Mouse (Mus musculus) hindbrain, embryonic 11.5 days (tissue): ENCODE measurements around the gene Nfatc2ip. TPM values are rescaled to one million over a fixed set of nuclear protein-coding genes. Genes with fewer than 3 reads are reported as not detected.
A peak's percentile ranks its signal among the peaks of the same experiment; 100 is the strongest.
"Not testable (repeated sequence)": the region's sequence is repeated elsewhere in the genome, so short reads cannot be mapped to it uniquely, and the experiment has no call there.

Experiments used
- ATAC-seq: fragments of 200-750 bp; cut with Nextera tagmentation; 2 replicates; pipeline ENCODE4 v1.8.0; 2017; ENCODE audit warnings: mild to moderate bottlenecking, moderate TSS enrichment, moderate library complexity; ENCODE audit not compliant: low FRiP score
- DNase-seq: peaks from one replicate; pipeline ENCODE4 v3.0.0-alpha.2; 2015; ENCODE audit warnings: low spot score
- H3K27ac ChIP-seq: fragments of 300-500 bp; sonication (generic); 2 replicates; pipeline ENCODE4 v1.5.1; 2014; ENCODE audit warnings: mild to moderate bottlenecking, low read depth, low read length
- H3K27me3 ChIP-seq: fragments of 300-500 bp; sonication (generic); 2 replicates; pipeline ENCODE4 v1.6.1; 2014; ENCODE audit warnings: mild to moderate bottlenecking, low read length, moderate library complexity, mixed read lengths; ENCODE audit not compliant: control insufficient read depth, insufficient read depth
- H3K36me3 ChIP-seq: fragments of 300-500 bp; sonication (generic); 2 replicates; pipeline ENCODE4 v1.6.1; 2014; ENCODE audit warnings: mild to moderate bottlenecking, low read length, moderate library complexity, mixed read lengths; ENCODE audit not compliant: control insufficient read depth, insufficient read depth
- H3K4me1 ChIP-seq: fragments of 300-500 bp; sonication (generic); replicated peaks from 2 replicates; pipeline ENCODE4 v1.6.1; 2014; ENCODE audit warnings: low read length, mixed read lengths; ENCODE audit not compliant: control insufficient read depth, insufficient read depth
- H3K4me2 ChIP-seq: fragments of 300-500 bp; sonication (generic); replicated peaks from 2 replicates; pipeline ENCODE4 v1.6.1; 2014; ENCODE audit warnings: mild to moderate bottlenecking, low read depth, low read length
- H3K4me3 ChIP-seq: fragments of 300-500 bp; sonication (generic); 2 replicates; pipeline ENCODE4 v1.5.1; 2014; ENCODE audit warnings: low read depth, low read length
- H3K9ac ChIP-seq: fragments of 300-500 bp; sonication (generic); 2 replicates; pipeline ENCODE4 v1.6.1; 2014; ENCODE audit warnings: low read depth, low read length
- H3K9me3 ChIP-seq: fragments of 300-500 bp; sonication (generic); 2 replicates; pipeline ENCODE4 v1.6.1; 2016; ENCODE audit warnings: low read length; ENCODE audit not compliant: control insufficient read depth
- WGBS: fragments of 180-500 bp; shearing (Covaris S2); extraction: QIAGEN DNeasy Blood & Tissue Kit; methylation state at CpG from one replicate; pipeline ENCODE4 v1.1.7; 2014; 5-methylcytosine and 5-hydroxymethylcytosine counted together
- polyA plus RNA-seq: library from polyadenylated mRNA; unstranded; fragments of >200 nt; fragmentation: Nextera tagmentation; extraction: Ambion mirVana; gene quantifications from 2 replicates; pipeline ENCODE4 v1.2.1, GENCODE M21; 2014

Nfatc2ip gene
- polyA plus RNA-seq, 1 experiment from 2014 or later = 5.2 TPM

- no peak overlapping the region for H3K27ac ChIP-seq
- WGBS = 81% methylated on average over 4 of the region's 4 CpGs
- ATAC-seq (no peak), DNase-seq (no peak)
- no peaks in the 10 kb centered on the region for H3K4me1 ChIP-seq
- H3K36me3 ChIP-seq = no peaks in the 10 kb centered on the region
- H3K9me3 ChIP-seq = no peaks in the 10 kb centered on the region
- no peak overlapping the region for H3K9ac ChIP-seq
- no peaks in the 10 kb centered on the region for H3K27me3 ChIP-seq
- H3K4me2 ChIP-seq = no peak overlapping the region
- no peak overlapping the region for H3K4me3 ChIP-seq
These were observed 21.1 kb upstream of the Nfatc2ip start for GRCm38 (mm10) chr7:126417606-126418005.

GRCm38 (mm10) chr7:126417045-126417444 lies 20.5 kb upstream of the Nfatc2ip start:
- H3K4me3 ChIP-seq = no peak overlapping the region
- 21% methylated on average over 8 of the region's 8 CpGs for whole genome bisulfite sequencing
- no peak for ATAC-seq
- H3K27me3 ChIP-seq = no peaks in the 10 kb centered on the region
- no peak for DNase-seq
- H3K36me3 ChIP-seq = no peaks in the 10 kb centered on the region
- H3K9ac ChIP-seq = no peak overlapping the region
- no peak overlapping the region for H3K27ac ChIP-seq
- no peaks in the 10 kb centered on the region for H3K4me1 ChIP-seq
- no peak overlapping the region for H3K4me2 ChIP-seq
- no peaks in the 10 kb centered on the region for H3K9me3 ChIP-seq

- Histone ChIP-seq H3K4me2 (no peak overlapping the region), H3K4me1 (no peaks in the 10 kb centered on the region), H3K4me3 (no peak overlapping the region), H3K36me3 (no peaks in the 10 kb centered on the region), H3K9me3 (no peaks in the 10 kb centered on the region), H3K9ac (no peak overlapping the region), H3K27me3 (no peaks in the 10 kb centered on the region), H3K27ac (no peak overlapping the region)
- DNase-seq = no peak
- ATAC-seq = no peak
- WGBS = 50% methylated on average over 2 of the region's 2 CpGs
These were observed 20.1 kb upstream of the Nfatc2ip start for GRCm38 (mm10) chr7:126416615-126417014.

- DNase-seq (no peak), ATAC-seq (no peak)
- Histone ChIP-seq H3K4me3 (no peak within 1 kb of the TSS), H3K4me2 (no peak within 1 kb of the TSS), H3K27me3 (no peaks in the 10 kb centered on the region), H3K9me3 (no peaks in the 10 kb centered on the region), H3K36me3 (no peaks in the 10 kb centered on the region), H3K9ac (no peak within 1 kb of the TSS), H3K4me1 (no peaks in the 10 kb centered on the region), H3K27ac (no peak within 1 kb of the TSS)
- 90% methylated on average over 6 of the region's 6 CpGs for WGBS
These were observed 18.2 kb upstream of the Nfatc2ip start, which contains the start of gene Cd19 for GRCm38 (mm10) chr7:126414725-126415124. Gene Cd19 (minus strand): TSS chr7:126414889.

GRCm38 (mm10) chr7:126411061-126411460 lies 14.5 kb upstream of the Nfatc2ip start:
- Histone ChIP-seq H3K27ac (no peak overlapping the region), H3K4me3 (no peak overlapping the region), H3K9ac (no peak overlapping the region), H3K9me3 (no peaks in the 10 kb centered on the region), H3K4me2 (no peak overlapping the region), H3K27me3 (no peaks in the 10 kb centered on the region), H3K36me3 (no peaks in the 10 kb centered on the region), H3K4me1 (no peaks in the 10 kb centered on the region)
- ATAC-seq (no peak), DNase-seq (no peak)
- 94% methylated on average over 4 of the region's 4 CpGs for WGBS

GRCm38 (mm10) chr7:126408686-126409085 lies 12.1 kb upstream of the Nfatc2ip start:
- Histone ChIP-seq H3K27ac (no peak overlapping the region), H3K4me3 (no peak overlapping the region), H3K9me3 (no peaks in the 10 kb centered on the region), H3K36me3 (no peaks in the 10 kb centered on the region), H3K4me2 (no peak overlapping the region), H3K9ac (no peak overlapping the region), H3K27me3 (no peaks in the 10 kb centered on the region), H3K4me1 (no peaks in the 10 kb centered on the region)
- 81% methylated on average over 2 of the region's 2 CpGs for WGBS
- DNase-seq (no peak), ATAC-seq (no peak)

GRCm38 (mm10) chr7:126402518-126402917 lies 6.0 kb upstream of the Nfatc2ip start:
- H3K4me1 ChIP-seq, ATAC-seq, H3K27me3 ChIP-seq, H3K9me3 ChIP-seq, DNase-seq, H3K9ac ChIP-seq, H3K27ac ChIP-seq, H3K36me3 ChIP-seq, H3K4me3 ChIP-seq, H3K4me2 ChIP-seq: not testable (repeated sequence)
- WGBS = 79% methylated on average over 8 of the region's 8 CpGs

GRCm38 (mm10) chr7:126399548-126399947 lies 3.0 kb upstream of the Nfatc2ip start:
- 13% methylated on average over 5 of the region's 5 CpGs for WGBS
- H3K4me1 ChIP-seq = no peaks in the 10 kb centered on the region; the same call in 1 of the 2 replicates

GRCm38 (mm10) chr7:126397822-126398221 lies 1.3 kb upstream of the Nfatc2ip start:
- Histone ChIP-seq H3K9me3 (no peaks in the 10 kb centered on the region), H3K27me3 (no peaks in the 10 kb centered on the region), H3K4me3 (no peak overlapping the region), H3K36me3 (no peaks in the 10 kb centered on the region), H3K4me2 (no peak overlapping the region), H3K27ac (no peak overlapping the region), H3K9ac (no peak overlapping the region), H3K4me1 (no peaks in the 10 kb centered on the region; the same call in 1 of the 2 replicates)
- 92% methylated on average over 4 of the region's 4 CpGs for WGBS
- no peak for ATAC-seq
- no peak for DNase-seq

More at GRCm38 (mm10) chr7:126399548-126399947, 3.0 kb upstream of the Nfatc2ip start:
- Histone ChIP-seq H3K27me3 (no peaks in the 10 kb centered on the region), H3K36me3 (no peaks in the 10 kb centered on the region), H3K9ac (no peak overlapping the region), H3K4me2 (no peak overlapping the region), H3K9me3 (no peaks in the 10 kb centered on the region), H3K4me3 (no peak overlapping the region), H3K27ac (no peak overlapping the region)
- ATAC-seq (no peak), DNase-seq (peak; percentile 91)
